Mouse (Mus musculus) stomach, postnatal 0 days (tissue): ENCODE results near the gene Unc45b. TPM values are rescaled to one million over a fixed set of nuclear protein-coding genes. Genes with fewer than 3 reads are reported as not detected.
A peak's percentile ranks its signal among the peaks of the same experiment; 100 is the strongest.
"Not testable (repeated sequence)": the region's sequence is repeated elsewhere in the genome, so short reads cannot be mapped to it uniquely, and the experiment has no call there.

Source experiments
- ATAC-seq: fragments of 200-750 bp; cut with Nextera tagmentation; 2 replicates; pipeline ENCODE4 v1.8.0; 2017; ENCODE audit not compliant: low FRiP score, low TSS enrichment
- DNase-seq: peaks from one replicate; pipeline ENCODE4 v3.0.0-alpha.2; 2016; ENCODE audit warnings: low spot score
- H3K27ac ChIP-seq: fragments of 300-500 bp; sonication (generic); replicated peaks from 2 replicates; pipeline ENCODE4 v1.5.1; 2014; ENCODE audit warnings: mild to moderate bottlenecking, control low read depth
- H3K27me3 ChIP-seq: fragments of 300-500 bp; sonication (generic); 2 replicates; pipeline ENCODE4 v1.6.1; 2014; ENCODE audit warnings: low read length; ENCODE audit not compliant: control insufficient read depth, insufficient read depth
- H3K36me3 ChIP-seq: fragments of 300-500 bp; sonication (generic); 2 replicates; pipeline ENCODE4 v1.6.1; 2014; ENCODE audit warnings: low read length, mixed read lengths; ENCODE audit not compliant: control insufficient read depth, insufficient read depth
- H3K4me1 ChIP-seq: fragments of 300-500 bp; sonication (generic); replicated peaks from 2 replicates; pipeline ENCODE4 v1.6.1; 2014; ENCODE audit warnings: antibody characterized with exemption; ENCODE audit not compliant: control insufficient read depth, insufficient read depth
- H3K4me2 ChIP-seq: fragments of 300-500 bp; sonication (generic); replicated peaks from 2 replicates; pipeline ENCODE4 v1.6.1; 2014; ENCODE audit warnings: low read depth, mild to moderate bottlenecking, control low read depth, moderate library complexity
- H3K4me3 ChIP-seq: fragments of 300-500 bp; sonication (generic); 2 replicates; pipeline ENCODE4 v1.5.1; 2014; ENCODE audit warnings: low read depth, low read length, control low read depth
- H3K9ac ChIP-seq: fragments of 300-500 bp; sonication (generic); 2 replicates; pipeline ENCODE4 v1.6.1; 2014; ENCODE audit warnings: mild to moderate bottlenecking, low read length, control low read depth, mixed read lengths
- H3K9me3 ChIP-seq: fragments of 300-500 bp; sonication (generic); 2 replicates; pipeline ENCODE4 v1.6.1; 2016; ENCODE audit warnings: low read length; ENCODE audit not compliant: control insufficient read depth
- CTCF ChIP-seq: IDR thresholded peaks from 2 replicates; pipeline ENCODE4 v1.5.1; 2016; ENCODE audit warnings: antibody characterized with exemption, low read depth, mild to moderate bottlenecking, moderate library complexity
- EP300 ChIP-seq: optimal IDR thresholded peaks from 2 replicates; pipeline ENCODE3; 2016; ENCODE audit warnings: antibody characterized with exemption
- WGBS: fragments of 180-500 bp; shearing (Covaris S2); extraction: QIAGEN DNeasy Blood & Tissue Kit; methylation state at CpG from one replicate; pipeline ENCODE4 v1.1.7; 2014; 5-methylcytosine and 5-hydroxymethylcytosine counted together
- polyA plus RNA-seq: library from polyadenylated mRNA; unstranded; fragments of >200 nt; fragmentation: Nextera tagmentation; extraction: Ambion mirVana; gene quantifications from 2 replicates; pipeline ENCODE4 v1.2.1, GENCODE M21; 2015

Gene Unc45b
- polyA plus RNA-seq, 1 experiment from 2014 or later = 0.99 TPM

- no peak overlapping the region for H3K4me2 ChIP-seq
- no peak overlapping the region for H3K27ac ChIP-seq
- H3K4me3 ChIP-seq = no peak overlapping the region
- no peak overlapping the region for H3K9ac ChIP-seq
- DNase-seq (no peak), ATAC-seq (peak; percentile 18; the same call in 1 of the 2 replicates)
- TF ChIP-seq CTCF = no peak
- no peak for TF ChIP-seq EP300
- WGBS = 37% methylated on average over 20 of the region's 20 CpGs
- no peaks in the 10 kb centered on the region for H3K9me3 ChIP-seq
- H3K36me3 ChIP-seq = no peaks in the 10 kb centered on the region
- H3K4me1 ChIP-seq = no peaks in the 10 kb centered on the region
- peaks cover 4% of the 10 kb centered on the region; the same call in 1 of the 2 replicates for H3K27me3 ChIP-seq
Measured at GRCm38 (mm10) chr11:82928897-82929632, 18.7 kb downstream of the Unc45b start.

- DNase-seq (no peak), ATAC-seq (no peak)
- no peak overlapping the region for H3K9ac ChIP-seq
- H3K9me3 ChIP-seq = no peaks in the 10 kb centered on the region
- TF ChIP-seq CTCF (no peak), EP300 (no peak)
- H3K4me3 ChIP-seq = no peak overlapping the region
- WGBS = 44% methylated on average over 3 of the region's 3 CpGs
- H3K36me3 ChIP-seq = no peaks in the 10 kb centered on the region
- H3K27ac ChIP-seq = no peak overlapping the region
- no peaks in the 10 kb centered on the region for H3K4me1 ChIP-seq
- H3K27me3 ChIP-seq = peaks cover 4% of the 10 kb centered on the region; the same call in 1 of the 2 replicates
- H3K4me2 ChIP-seq = no peak overlapping the region
Measured at GRCm38 (mm10) chr11:82929633-82929950, 19.2 kb downstream of the Unc45b start.

GRCm38 (mm10) chr11:82930391-82930955 lies 20.1 kb downstream of the Unc45b start:
- H3K4me1 ChIP-seq, H3K9me3 ChIP-seq, H3K36me3 ChIP-seq, H3K27ac ChIP-seq, DNase-seq, H3K27me3 ChIP-seq, H3K9ac ChIP-seq, ATAC-seq: not testable (repeated sequence)
- 2% methylated on average over 52 of the region's 85 CpGs for WGBS
- Histone ChIP-seq H3K4me2 (peak overlapping the region; percentile 78), H3K4me3 (peak overlapping the region; percentile 50)

GRCm38 (mm10) chr11:82931161-82931560 lies 20.8 kb downstream of the Unc45b start:
- 1% methylated on average over 44 of the region's 63 CpGs for WGBS
- not testable (repeated sequence) for H3K9ac ChIP-seq, DNase-seq, H3K9me3 ChIP-seq, H3K27me3 ChIP-seq, H3K4me1 ChIP-seq, H3K27ac ChIP-seq, H3K36me3 ChIP-seq, ATAC-seq
- Histone ChIP-seq H3K4me2 (peak overlapping the region; percentile 78), H3K4me3 (peak overlapping the region; percentile 50)

GRCm38 (mm10) chr11:82931671-82932450 lies 21.5 kb downstream of the Unc45b start:
- H3K9ac ChIP-seq = peak overlapping the region; percentile 45
- H3K27ac ChIP-seq, H3K9me3 ChIP-seq, H3K36me3 ChIP-seq, DNase-seq, H3K4me1 ChIP-seq, ATAC-seq, H3K27me3 ChIP-seq: not testable (repeated sequence)
- H3K4me2 ChIP-seq = peak overlapping the region; percentile 78
- WGBS = under 1% methylated on average over 50 of the region's 119 CpGs
- H3K4me3 ChIP-seq = peak overlapping the region; percentile 50

- peak overlapping the region; percentile 47; the same call in 1 of the 2 replicates for H3K9ac ChIP-seq
- H3K36me3 ChIP-seq = no peaks in the 10 kb centered on the region
- no peak for DNase-seq
- no peak for ATAC-seq
- H3K4me1 ChIP-seq = no peaks in the 10 kb centered on the region
- peak overlapping the region; percentile 78 for H3K4me2 ChIP-seq
- H3K27ac ChIP-seq = no peak overlapping the region
- H3K9me3 ChIP-seq = no peaks in the 10 kb centered on the region
- WGBS = under 1% methylated on average over 28 of the region's 29 CpGs
- H3K4me3 ChIP-seq = peak overlapping the region; percentile 50
- TF ChIP-seq CTCF (no peak), EP300 (no peak)
- peaks cover 4% of the 10 kb centered on the region; the same call in 1 of the 2 replicates for H3K27me3 ChIP-seq
Measured at GRCm38 (mm10) chr11:82933186-82933585, 22.8 kb downstream of the Unc45b start.
